8 mouse cellular contexts compared by ENCODE assay signal in genomic region chr4:57681511-57681910, GRCm38 (mm10). TPM values are rescaled to one million over a fixed set of nuclear protein-coding genes. Genes with fewer than 3 reads are reported as not detected.
DNase-seq lines count a peak whose midpoint lies in the region; ATAC-seq and TF ChIP-seq lines count a peak whose summit lies in the region.

No protein-coding gene starts in this region.

- H3K4me3 ChIP-seq in heart, embryonic 12.5 days = no peak overlapping the region
- H3K4me3 ChIP-seq in brown adipose tissue, adult 24 weeks (ENCODE audit: insufficient read depth, low read depth, low read length) = 0 out of 2 replicates have a peak overlapping the region, but pooled peaks have one; percentile 22
- no peak overlapping the region for H3K4me3 ChIP-seq in kidney, adult 2 months (ENCODE audit: insufficient read depth, low read depth, low read length)
- H3K4me3 ChIP-seq in forebrain, embryonic 16.5 days (replicated peaks; ENCODE audit: low read length) = no peak overlapping the region

- 73% methylated on average over 12 of the region's 12 CpGs for WGBS in heart, embryonic 12.5 days
- 7% methylated on average over 12 of the region's 12 CpGs for WGBS in kidney, adult 2 months
- WGBS in forebrain, embryonic 16.5 days = 66% methylated on average over 12 of the region's 12 CpGs

- no peak overlapping the region for H3K27ac ChIP-seq in heart, embryonic 12.5 days (ENCODE audit: poor library complexity, severe bottlenecking)
- H3K27ac ChIP-seq in brown adipose tissue, adult 24 weeks (replicated peaks; ENCODE audit: low read depth, low read length) = peak overlapping the region; percentile 98
- H3K27ac ChIP-seq in kidney, adult 2 months (ENCODE audit: insufficient read depth, low read depth, low read length) = peak overlapping the region; percentile 43; the same call in 1 of the 2 replicates
- no peak overlapping the region for H3K27ac ChIP-seq in forebrain, embryonic 16.5 days (ENCODE audit: low read length)

- no peak overlapping the region for H3K4me2 ChIP-seq in heart, embryonic 12.5 days
- H3K4me2 ChIP-seq in forebrain, embryonic 16.5 days (ENCODE audit: low read length) = no peak overlapping the region

- no peak for ATAC-seq in heart, embryonic 12.5 days (ENCODE audit: insufficient number of reproducible peaks, low FRiP score)
- no peak for ATAC-seq in forebrain, embryonic 16.5 days

- TF ChIP-seq CTCF in kidney, adult 2 months (conservative IDR thresholded peaks at IDR 0.05; ENCODE audit: insufficient read depth, insufficient read length, low read depth, low read length) = no peak

- no peak overlapping the region for H3K9ac ChIP-seq in heart, embryonic 12.5 days
- H3K9ac ChIP-seq in forebrain, embryonic 16.5 days (replicated peaks; ENCODE audit: low read depth, low read length) = no peak overlapping the region

- TF ChIP-seq POLR2A in kidney, adult 2 months (IDR thresholded peaks at IDR 0.05; ENCODE audit: low read depth, low read length) = no peak

- peak; percentile 60 to 83 for DNase-seq in heart, adult 18-20 months
- DNase-seq in kidney, adult 2 months = peak; percentile 96
- DNase-seq in retina, postnatal 1 day = peak; percentile 73
- no peak for DNase-seq in layer of hippocampus, adult 8-10 months (ENCODE audit: low spot score in 2 of 2)
- no peak for DNase-seq in c-Kit-positive CD71-positive TER-119-positive erythroid progenitor cells, embryonic 14.5 days (ENCODE audit: low spot score)

- no peaks in the 10 kb centered on the region for H3K27me3 ChIP-seq in heart, embryonic 12.5 days (replicated peaks)
- H3K27me3 ChIP-seq in kidney, adult 2 months (replicated peaks; ENCODE audit: control insufficient read depth, insufficient read depth, low read length) = no peaks in the 10 kb centered on the region
- H3K27me3 ChIP-seq in forebrain, embryonic 16.5 days (replicated peaks; ENCODE audit: control insufficient read depth, insufficient read depth, low read length) = no peaks in the 10 kb centered on the region

- H3K9me3 ChIP-seq in heart, embryonic 12.5 days (replicated peaks) = no peaks in the 10 kb centered on the region
- H3K9me3 ChIP-seq in forebrain, embryonic 16.5 days (ENCODE audit: control insufficient read depth, low read length) = no peaks in the 10 kb centered on the region

- peaks cover 16% of the 10 kb centered on the region for H3K36me3 ChIP-seq in heart, embryonic 12.5 days
- H3K36me3 ChIP-seq in kidney, adult 2 months (ENCODE audit: control insufficient read depth, insufficient read depth, low read length) = no peaks in the 10 kb centered on the region
- no peaks in the 10 kb centered on the region for H3K36me3 ChIP-seq in forebrain, embryonic 16.5 days (ENCODE audit: control insufficient read depth, insufficient read depth)

- peaks cover 46% of the 10 kb centered on the region for H3K4me1 ChIP-seq in heart, embryonic 12.5 days (replicated peaks)
- peaks cover 17% of the 10 kb centered on the region for H3K4me1 ChIP-seq in brown adipose tissue, adult 24 weeks (ENCODE audit: control insufficient read depth, insufficient read depth, insufficient read length, low read length)
- peaks cover 6% of the 10 kb centered on the region; the same call in 1 of the 2 replicates for H3K4me1 ChIP-seq in kidney, adult 2 months (ENCODE audit: control insufficient read depth, insufficient read depth, low read length)
- H3K4me1 ChIP-seq in forebrain, embryonic 16.5 days (replicated peaks; ENCODE audit: control insufficient read depth, insufficient read depth, low read length) = no peaks in the 10 kb centered on the region

RNA-seq across cellular contexts. Expression of gene Akap2, which starts 35.9 kb away (rescaled TPM):
- 10 to 100 TPM; 90.7 to 99.5 TPM for total RNA-seq in heart, adult 18-20 months (2021)
- polyA plus RNA-seq in heart, embryonic 12.5 days (2016; fragmentation: Nextera tagmentation; extraction: Ambion mirVana) = 50.1 and 50.3 TPM in 2 replicates
- polyA plus RNA-seq in brown adipose tissue, adult 24 weeks (2012; ENCODE audit: insufficient read depth, insufficient read length, missing spikeins) = 30.6 and 41.6 TPM in 2 replicates
- 124 and 126 TPM in 2 replicates for polyA plus RNA-seq in kidney, adult 2 months (2012; rRNA removed)
- total RNA-seq in layer of hippocampus, adult 8-10 months (2022) = 10 to 100 TPM; 43.3 to 49.6 (median 48.5) TPM
- 7.7 and 8.2 TPM in 2 replicates for polyA plus RNA-seq in forebrain, embryonic 16.5 days (2015; fragmentation: Nextera tagmentation; extraction: Ambion mirVana)

Comparison
In these comparisons a context has a peak if more than half of its experiments do, and no peak if none do; other contexts are left out.
1. DNase-seq: peak in heart, adult 18-20 months (2 of 2), kidney, adult 2 months (single experiment) and retina, postnatal 1 day (single experiment); none in layer of hippocampus, adult 8-10 months (0 of 2) and c-Kit-positive CD71-positive TER-119-positive erythroid progenitor cells, embryonic 14.5 days (single experiment).
2. H3K27ac ChIP-seq: peak in brown adipose tissue, adult 24 weeks (single experiment) and kidney, adult 2 months (single experiment); none in heart, embryonic 12.5 days (single experiment) and forebrain, embryonic 16.5 days (single experiment).